Mouse (Mus musculus): ENCODE measurements around the gene Aff1.

DNA sequence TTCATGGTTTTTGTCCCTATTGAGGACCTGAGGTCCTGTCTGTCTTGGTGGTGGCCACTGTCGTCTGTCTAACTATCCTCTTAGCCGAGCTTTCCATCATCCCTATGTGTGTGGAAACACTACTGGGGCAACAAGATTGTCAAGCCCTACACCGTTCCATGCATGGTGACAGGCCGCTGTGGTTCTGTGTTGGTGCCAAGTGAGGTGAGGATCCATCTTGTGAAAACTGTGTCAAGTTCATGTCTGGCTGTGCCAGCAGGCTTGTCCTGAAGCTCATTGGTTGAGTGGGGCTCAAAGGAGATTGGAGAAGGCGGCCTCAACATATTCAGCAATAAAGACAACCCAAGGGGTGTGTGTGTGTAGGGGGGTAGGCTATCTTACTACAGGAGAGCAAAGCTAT is 102.9 kb downstream of the Aff1 start:
- TF ChIP-seq CTCF (IDR thresholded peaks at IDR 0.05; ENCODE audit: insufficient read depth, low read depth, low read length) (no peak), POLR2A (IDR thresholded peaks at IDR 0.05; ENCODE audit: insufficient read depth, low read depth, low read length) (no peak)

Measured in olfactory bulb, adult 2 months (tissue).